Mouse (Mus musculus) layer of hippocampus, postnatal 25 days (tissue): ENCODE data around the gene Exosc5. TPM values are rescaled to one million over a fixed set of nuclear protein-coding genes. Genes with fewer than 3 reads are reported as not detected.

Source experiments
- DNase-seq, 2 experiments: peaks; one replicate each; pipeline ENCODE4 v3.0.0; 2022; ENCODE audit warnings: mixed read lengths in 2 of 2, low spot score in 1 of 2; ENCODE audit errors: extremely low spot score in 1 of 2
- total RNA-seq, 2 experiments: library from RNA; stranded (reverse); gene quantifications; 2 replicates each; pipeline ENCODE4 v1.2.3; 2021

The Exosc5 gene
- 10 to 100 TPM; 26.4 to 30.5 TPM for total RNA-seq

DNA sequence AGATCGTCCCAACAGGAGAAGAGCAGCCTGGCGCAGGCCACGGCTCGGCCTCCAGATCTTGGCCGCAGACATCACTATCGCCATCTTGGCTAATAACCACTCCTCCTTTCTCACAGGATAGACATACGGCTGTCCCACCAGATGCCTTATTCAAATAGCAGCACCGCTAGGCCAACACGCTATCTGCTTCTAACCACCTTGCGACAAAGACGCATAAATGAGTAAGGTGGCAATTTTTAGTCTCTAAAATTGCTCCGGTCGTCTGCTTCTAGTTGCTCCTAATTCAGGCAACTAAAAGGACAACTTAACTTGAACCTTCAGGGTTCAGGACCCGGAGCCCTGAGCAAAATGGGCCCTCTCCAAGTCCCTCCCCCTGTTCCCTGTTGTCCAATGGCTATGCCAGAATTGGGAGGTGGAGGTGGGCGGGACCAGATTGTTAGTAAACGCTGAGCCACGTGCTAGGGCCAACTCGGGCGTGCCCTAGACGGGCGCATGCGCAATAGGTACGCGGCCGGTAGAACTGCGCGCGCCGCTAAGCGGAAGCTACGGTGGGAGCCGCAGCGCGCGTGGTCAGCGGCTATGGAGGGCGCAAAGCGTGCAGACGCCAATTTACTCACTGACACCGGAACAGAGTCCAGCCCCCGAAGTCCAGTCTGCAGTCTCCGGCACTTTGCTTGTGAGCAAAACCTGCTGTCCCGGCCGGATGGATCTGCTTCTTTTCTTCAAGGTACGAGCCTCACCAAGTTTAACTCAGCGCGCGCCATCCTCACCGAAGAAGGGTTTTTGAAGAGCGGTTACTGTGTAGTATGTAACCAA is at the start of gene Exosc5, which contains the start of gene Bckdha:
Gene Exosc5 (plus strand): TSS at position 508 of the 816 bp plus-strand sequence.
Gene Bckdha (minus strand): TSS at position 325 of the 816 bp plus-strand sequence.
- peak; percentile 90 to 93 for DNase-seq

DNA sequence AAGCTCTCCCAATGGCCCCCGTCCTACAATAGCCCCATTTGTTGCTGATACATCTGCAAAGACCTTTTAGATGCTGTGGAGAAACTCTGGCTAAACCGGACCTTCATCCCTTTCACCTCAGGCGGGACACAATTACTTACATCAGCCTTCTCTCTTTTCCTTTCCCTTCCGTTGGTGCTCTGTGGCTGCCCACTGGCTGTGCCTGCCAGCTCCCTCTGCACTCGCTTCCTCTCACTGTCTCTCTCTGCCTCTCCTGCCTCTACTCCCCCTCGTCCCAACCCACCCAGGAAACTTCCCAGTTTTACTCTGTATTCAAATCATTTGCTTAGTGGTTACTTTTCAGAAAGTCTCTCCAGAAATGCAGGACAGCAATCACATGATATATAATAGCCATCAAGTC is 48.9 kb upstream of the Exosc5 start:
- no peak for DNase-seq

DNA sequence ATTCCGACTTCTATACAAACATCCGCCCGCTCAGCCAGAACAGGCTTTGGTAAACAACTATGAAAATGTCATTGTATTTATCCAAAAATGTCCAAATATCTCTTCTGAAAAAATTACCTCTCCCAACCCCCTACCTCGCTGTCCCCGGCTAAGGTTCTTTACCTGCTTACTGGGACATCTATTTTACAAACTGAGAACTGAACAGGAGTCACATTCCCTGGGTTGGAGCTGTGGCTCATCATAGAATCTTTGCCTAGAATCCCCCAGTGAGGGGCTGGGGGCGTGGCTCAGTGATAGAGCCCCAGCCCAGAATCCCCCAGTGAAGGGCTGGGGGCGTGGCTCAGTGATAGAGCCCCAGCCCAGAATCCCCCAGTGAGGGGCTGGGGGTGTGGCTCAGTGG is 47.5 kb upstream of the Exosc5 start:
- no peak for DNase-seq

DNA sequence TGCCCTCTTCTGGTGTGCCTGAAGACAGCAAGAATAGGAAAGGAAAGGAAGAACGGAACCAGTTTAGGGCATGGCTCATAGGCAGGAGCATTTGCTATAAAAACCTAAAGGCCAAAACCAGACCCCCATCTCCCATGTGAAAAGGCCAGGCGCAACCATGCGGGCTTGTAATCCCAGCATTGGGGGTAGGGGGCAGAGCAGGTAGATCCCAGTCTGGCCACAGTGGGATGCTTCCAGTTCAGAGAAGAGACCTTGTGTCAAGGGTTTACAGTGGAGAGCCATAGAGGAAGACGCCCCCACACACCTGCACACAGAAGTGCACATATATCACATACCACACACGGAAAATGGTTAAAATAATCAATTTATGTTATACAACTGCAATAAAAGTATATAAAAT is 44.9 kb upstream of the Exosc5 start:
- DNase-seq, result no peak

DNA sequence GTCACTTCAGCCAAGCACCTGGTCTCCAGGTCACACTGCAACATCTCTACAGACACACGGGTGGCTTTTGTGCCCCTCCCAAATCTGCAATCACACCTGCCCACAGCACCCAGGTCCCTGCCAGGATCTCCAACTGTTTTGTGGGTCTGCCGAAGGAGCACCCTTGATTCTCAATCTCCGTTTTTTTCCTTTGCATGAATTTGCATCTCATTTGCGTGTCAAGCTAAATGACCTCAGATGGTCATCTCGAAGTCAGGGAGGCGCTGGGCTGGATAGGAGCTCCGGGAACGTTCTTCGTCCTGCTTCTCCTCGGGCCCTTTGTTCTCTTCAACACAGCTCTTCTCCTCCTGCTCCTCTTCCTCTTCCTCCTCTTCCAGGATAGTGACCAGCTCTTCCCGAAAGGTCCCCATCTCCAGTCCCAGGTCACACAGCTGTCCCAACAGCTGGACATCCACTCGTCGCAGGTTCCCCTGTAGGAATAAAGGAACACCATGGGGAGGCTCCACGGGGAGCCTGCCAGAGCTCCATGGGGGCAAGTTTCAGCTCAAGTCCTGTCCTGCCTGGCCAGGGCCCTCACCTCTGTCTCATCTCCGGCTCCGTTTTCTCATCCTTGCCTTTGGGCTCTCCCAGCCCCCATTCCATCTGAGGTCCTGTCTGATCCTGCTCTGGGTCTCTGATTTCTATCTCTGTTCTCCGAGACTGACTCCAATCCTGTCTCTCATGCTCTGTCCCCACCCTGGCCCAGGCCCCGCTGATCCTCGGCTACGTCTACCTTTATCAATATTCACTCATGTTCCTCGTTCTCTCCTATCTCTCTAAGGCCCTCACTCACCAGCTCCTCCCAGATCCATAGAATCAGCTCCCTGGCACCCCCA is 43.9 kb upstream of the Exosc5 start:
- no peak for DNase-seq

DNA sequence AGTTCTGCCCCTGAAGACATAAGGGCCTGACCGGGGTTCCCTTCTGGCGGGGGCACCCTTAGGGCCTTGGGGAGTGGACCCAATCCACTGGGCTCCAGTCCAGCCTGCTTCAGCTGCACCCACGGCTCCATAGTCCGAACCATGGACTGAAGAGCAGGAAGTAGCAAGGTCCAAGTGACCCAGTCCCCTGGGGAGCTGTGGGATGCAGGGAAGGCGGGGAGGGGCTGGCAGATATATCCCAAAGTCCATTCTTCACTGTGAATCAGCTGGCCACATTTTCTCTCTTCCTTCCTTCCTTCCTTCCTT is 43.3 kb upstream of the Exosc5 start, which contains the start of gene Erich4:
Gene Erich4 (minus strand): TSS at position 187 of the 306 bp plus-strand sequence.
- DNase-seq, result no peak

DNA sequence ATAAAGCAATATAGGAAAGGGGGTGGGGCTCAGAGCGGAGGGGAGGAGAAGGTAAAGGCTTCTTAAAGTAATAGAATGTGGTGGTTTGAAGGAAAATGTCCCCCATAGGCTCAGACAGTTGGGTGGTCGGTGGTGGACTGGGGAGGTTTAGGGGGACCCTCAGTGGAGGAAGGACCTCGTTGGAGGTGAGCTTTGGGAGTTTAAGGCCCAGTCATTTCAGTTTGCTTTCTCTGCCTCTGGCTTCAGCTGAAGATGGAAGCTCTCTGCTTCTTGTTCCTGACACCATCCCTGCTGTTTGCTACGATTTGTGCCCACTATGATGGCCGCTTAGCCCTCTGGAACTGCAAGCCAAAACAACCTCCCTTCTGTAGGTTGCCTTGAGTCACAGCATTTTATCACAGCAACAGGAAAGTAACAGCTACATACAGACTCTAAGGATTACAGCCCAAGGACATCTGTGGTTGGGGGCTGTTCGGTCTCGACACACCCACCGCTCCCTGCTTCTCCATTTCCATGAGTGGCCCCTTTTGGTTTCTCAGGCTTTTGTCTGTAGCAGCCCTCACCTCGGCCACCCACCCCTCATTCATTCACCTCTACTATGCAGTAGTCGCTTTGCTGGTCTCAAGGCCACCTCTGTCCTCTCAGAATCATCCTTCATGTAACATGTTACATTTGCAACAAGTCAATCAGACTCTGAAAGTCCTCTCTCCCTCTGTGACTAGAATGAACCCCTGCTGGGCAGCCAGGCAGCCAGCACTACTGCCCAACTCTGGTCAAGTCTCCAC is 41.4 kb upstream of the Exosc5 start:
- DNase-seq, result no peak

DNA sequence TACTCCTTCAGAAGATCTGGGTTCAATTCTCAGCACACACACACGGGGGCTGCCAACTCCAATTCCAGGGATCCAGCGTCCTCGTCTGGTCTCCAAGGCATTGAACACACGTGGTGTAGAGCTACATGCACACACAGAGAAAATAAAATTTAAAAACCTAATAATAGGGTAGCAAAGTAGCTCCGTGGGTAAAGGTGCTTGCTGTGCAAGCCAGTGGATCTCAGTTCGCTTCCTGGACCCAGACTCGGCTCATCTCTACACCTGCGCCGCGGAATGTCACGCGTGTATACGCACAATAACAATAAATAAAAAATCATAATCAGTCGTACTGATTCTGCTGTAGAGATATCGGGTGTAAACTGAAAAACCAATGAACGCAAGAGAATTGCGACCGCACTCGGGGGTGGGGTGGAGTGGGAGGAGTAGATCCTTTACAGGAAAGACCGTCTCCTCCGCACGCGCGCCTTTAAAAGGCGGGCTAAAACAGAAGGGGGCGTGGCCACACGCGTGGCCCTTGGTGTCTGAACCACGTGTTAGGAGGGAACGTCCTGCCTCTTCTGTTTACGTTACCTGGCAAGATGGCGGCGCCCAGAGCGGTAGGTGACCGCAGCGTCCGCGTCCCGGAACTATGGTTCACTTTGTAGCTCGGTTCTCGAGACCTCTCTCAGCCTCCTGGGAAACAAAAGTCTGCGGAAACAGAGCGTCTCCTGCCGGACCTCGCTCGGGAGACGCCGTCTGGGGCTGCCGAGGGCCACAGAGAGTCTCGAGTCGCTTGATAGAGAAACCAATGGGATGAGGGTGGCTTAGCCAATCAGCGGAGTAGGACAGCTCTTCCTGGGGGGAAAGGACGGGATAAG is 39.9 kb upstream of the Exosc5 start, which contains the start of gene Dmac2:
Gene Dmac2 (plus strand): TSS at position 550 of the 857 bp plus-strand sequence.
- peak; percentile 82 to 86 for DNase-seq

DNA sequence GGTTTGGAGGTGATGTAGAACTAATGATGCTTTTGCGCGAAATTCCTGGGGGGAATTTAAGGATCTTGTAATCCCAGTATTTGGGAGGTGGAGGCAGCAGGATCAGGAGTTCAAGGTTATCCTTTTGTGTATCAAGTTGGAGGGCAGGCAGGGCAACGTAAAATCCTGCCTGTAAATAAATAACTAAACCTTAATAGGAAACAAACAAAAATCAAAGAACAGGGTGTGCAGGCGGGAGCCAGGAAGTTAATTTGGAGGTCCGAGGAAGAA is 39.3 kb upstream of the Exosc5 start:
- no peak for DNase-seq

DNA sequence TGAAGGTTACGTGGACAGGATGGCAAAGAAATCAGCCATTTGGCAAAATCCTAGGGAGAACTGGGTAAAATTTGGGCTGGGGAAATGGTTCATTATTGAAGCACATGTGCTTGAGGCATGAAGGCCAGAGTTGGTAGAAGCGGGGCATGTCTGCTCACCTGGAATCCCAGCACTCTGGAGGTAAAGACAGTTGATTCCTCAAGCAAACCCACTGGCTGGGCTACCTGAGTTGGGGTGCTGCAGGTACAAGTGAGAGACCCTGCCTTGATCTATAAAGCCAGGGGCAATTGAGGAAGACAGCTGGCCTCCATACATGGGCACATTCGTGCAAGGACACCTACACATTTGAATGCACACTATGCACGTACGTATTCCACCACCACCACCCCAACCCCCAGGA is 38.9 kb upstream of the Exosc5 start:
- DNase-seq, result no peak

DNA sequence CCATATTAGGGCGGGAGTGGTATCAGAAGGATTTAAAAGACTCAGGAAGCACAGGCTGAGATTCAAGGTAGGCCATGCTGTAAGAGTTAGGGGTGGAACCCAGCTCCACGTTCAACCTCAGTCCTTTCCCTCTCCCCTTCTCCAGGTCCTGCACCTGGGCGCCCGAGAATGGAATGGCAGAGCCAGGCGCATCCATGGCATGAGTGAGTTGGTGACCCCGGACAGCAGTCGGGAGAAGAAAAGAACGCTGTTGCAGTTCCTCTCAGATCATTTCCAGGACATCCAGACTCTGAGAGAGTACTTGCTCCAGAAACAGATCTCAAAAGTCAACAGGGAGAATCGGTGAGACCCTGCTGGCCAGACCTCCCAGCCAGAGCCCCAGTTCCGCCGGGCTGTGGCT is 38.2 kb upstream of the Exosc5 start:
- DNase-seq, result no peak

DNA sequence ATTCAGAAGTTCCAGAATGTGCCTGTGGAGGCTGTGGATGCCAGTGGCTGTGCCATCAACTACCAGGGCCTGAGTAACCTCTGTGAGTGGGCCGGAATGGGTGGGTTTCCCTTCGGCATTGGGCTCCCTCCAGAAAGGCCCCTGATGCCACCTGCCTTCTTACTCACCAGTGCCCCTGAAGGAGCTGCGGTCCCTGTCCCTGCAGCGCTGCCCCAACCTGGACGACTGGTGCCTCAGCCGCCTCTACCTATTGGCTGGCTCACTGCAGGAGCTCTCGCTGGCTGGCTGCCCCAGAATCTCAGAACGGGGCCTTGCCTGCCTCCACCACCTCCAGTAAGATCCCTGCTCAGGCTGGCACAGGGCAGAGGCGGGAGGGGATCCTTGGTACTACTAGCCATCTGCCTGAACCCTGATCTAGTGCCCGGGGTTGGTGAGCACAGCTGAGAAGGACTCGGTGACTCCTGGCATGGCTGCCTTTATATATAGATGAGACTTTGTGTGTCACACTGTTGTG is 35.0 kb upstream of the Exosc5 start:
- no peak for DNase-seq

DNA sequence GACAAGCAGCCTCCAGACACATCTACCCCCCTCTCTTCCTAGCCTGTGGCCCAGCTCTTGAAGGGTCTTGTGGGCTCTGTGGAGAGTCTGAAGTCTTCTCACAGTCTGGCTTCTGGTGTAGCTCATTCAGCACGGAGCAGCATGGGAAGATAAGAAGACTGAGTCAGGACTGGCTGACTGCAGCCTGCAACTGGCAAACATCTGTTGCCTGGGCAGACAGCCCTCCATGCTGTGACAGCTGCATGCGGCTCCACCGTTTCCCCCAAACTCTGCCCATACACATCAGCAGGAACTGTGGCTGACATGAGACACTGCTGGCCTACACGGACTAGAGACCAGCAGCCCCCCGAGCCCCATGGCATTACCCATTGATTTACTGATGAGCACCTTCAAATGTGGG is 34.1 kb upstream of the Exosc5 start:
- DNase-seq, result no peak

DNA sequence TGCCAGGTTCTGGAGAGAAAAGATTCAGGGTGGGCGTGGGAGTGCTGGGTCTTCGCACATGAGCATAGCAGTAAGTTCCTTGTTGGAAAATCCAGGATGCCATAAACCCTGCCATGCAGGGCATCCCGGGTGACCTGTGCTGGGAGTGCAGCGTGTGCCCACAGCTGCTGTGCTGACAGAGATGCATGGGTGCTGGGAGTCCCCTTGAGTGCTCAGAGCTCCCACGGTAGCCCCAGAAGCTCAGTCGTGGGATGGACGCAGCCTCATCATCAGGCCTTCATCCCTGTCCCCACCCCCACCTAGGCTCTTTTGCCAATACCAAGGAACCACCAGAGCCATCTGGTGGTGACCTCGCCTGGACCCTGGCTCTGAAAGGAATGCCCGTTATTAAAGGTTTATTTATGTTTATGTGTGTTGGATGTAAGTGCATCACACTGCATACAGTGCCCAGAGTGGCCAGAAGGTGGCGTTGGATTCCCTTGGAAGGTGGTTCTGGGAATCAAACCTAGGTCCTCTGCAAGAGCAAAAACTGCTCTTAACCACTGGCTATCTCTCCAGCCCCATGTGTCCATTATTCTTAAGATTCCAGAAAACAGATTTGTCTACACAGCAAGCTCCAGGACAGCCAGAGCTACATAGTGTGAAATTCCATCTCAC is 33.2 kb upstream of the Exosc5 start:
- peak in 1 of 2 experiments; percentile 39 for DNase-seq

DNA sequence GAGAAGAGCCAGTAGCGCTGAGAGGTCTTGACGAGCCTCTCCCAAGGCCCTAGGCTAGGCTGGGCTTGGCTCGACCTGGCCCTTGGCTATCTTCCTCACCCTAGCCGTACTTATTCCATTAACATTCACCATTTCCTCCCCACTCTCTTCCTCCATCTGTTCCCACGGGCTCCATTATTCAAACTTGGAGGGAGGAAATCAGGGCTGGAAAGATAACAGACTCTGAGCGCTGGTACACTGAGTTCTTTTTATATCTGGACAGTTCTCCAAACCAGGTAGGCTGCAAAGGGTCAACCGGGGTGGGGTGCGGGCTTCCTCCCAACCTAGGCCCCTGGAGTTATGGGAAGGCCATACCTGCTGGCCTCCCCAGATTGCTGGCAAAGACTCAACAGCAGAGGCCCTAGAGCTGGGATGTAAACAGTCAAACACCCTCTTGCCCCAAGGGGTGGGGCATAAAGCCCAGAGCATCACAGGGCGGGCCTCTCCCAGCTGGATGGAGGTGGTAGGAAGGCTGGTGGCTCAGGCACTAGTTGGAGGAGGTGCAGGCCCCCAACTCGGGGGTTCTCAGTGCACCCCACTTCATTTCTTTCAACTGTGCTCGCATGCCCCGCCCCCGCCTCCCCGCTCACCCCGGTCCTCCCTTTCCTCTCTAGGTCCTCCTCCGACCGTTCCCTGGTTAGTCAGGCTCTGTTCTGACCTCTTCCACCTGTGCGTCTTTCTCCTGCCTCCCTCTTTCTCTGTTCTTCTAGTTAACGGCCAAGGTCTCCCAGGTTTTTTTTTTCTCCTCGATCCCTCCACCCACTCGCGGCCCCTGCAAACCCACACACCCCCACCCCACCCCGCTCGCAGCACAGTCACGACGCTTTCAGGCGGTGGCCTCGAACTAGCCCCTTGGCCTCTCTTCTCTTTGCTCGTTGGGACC is 32.2 kb upstream of the Exosc5 start, which contains the start of gene B3gnt8:
Gene B3gnt8 (plus strand): TSS at position 146 of the 922 bp plus-strand sequence.
- DNase-seq, result no peak

DNA sequence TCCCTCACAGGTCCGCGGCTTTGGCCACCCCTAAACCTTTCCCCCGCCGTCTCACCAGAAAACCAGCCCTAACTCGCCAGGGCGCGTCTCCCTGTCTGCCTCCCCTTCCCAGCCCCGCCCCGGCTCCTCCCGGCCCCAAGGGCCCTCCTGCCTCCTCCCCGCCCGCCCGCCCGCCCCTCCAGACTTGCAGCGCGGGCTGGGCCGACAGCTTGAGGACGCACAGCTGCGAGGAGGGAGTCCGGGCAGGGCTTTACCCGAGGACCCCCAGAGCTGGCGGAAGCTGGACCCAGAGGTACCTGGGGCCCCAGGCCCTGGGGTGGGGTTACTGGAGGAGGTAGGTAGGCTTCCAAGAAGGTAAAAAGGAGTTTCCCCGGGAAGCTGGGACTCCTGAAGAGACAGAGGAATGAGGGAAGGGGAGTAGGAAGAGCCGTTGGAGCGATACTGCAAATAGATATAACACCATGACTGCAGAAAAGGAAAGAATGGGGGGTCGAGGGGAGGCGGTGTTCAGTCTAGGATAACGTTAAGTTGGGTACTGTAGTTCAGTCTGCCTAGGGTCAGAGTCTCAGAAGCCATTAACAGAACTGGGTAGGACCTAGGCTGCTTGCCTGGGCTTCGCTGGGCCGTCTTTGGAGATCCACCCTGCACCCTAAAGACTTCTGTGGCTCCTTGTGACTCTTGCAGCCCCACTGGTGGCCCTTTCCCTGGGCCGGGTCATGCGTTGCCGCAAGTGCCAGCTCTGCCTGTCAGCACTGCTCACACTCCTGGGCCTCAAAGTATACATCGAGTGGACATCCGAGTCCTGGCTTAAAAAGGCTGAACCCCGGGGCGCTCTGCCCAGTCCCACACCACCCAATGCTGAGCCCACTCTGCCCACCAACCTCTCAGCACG is 31.3 kb upstream of the Exosc5 start:
- no peak for DNase-seq

DNA sequence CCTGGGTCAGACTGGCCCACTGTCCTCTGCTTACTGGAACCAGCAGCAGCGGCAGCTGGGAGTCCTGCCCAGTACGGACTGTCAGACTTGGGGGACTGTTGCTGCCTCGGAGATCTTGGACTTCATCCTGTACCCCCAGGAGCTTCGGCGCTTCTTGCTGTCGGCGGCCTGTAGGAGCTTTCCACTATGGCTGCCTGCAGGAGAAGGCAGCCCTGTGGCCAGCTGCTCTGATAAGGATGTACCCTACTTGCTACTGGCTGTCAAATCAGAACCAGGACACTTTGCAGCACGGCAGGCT is 30.7 kb upstream of the Exosc5 start:
- no peak for DNase-seq
